Mouse (Mus musculus) G1E (cell line): ENCODE measurements around the gene Trabd.

ENCODE experiments used
- CTCF ChIP-seq: IDR thresholded peaks from 2 replicates; pipeline ENCODE4 v1.5.1; 2012; ENCODE audit warnings: low read depth, low read length, inconsistent platforms, mixed read lengths
- GATA1 ChIP-seq: IDR thresholded peaks from 2 replicates; pipeline ENCODE4 v1.6.1; 2012; ENCODE audit warnings: borderline replicate concordance, low read length, inconsistent platforms, mixed read lengths
- TAL1 ChIP-seq: conservative IDR thresholded peaks from 2 replicates; pipeline ENCODE4 v1.6.1; 2012; ENCODE audit warnings: low read depth, low read length, inconsistent platforms, mixed read lengths

DNA sequence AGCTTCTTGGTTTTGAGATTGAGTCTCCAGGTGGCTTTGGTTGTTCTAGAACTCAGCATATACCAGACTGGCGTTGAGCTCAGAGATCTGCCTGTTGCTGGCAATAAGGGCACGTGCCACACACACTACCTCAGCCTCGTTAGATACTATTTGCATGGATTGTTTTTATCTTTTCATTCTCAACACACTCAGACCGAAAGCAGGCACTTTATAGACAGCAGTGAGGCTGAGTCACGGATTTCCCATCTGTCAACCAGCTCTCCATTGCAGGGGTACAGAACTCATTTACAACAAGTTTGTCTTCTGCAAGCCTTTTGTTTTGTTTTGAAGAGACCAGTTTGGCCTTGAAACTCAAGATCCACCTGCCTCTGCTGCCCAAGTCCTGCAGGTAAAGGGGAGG lies 22.5 kb downstream of the Trabd start:
- TF ChIP-seq CTCF (no peak), GATA1 (no peak), TAL1 (no peak)
